Mouse (Mus musculus) MEL (cell line): Measurements from ENCODE around the gene Ghr. TPM values are rescaled to one million over a fixed set of nuclear protein-coding genes. Genes with fewer than 3 reads are reported as not detected.

Experiments used
- DNase-seq: peaks from one replicate; pipeline ENCODE4 v3.0.0; 2011; ENCODE audit warnings: low read depth, low spot score
- H3K27ac ChIP-seq: 2 replicates; pipeline ENCODE4 v1.5.1; 2012; ENCODE audit warnings: low read depth, mild to moderate bottlenecking, control low read depth, low read length, moderate library complexity; ENCODE audit not compliant: control insufficient read depth
- H3K27me3 ChIP-seq, 2 experiments: fragments of 150-350 bp in 1 of 2; sonication (generic) in 1 of 2; 2 replicates each; pipeline ENCODE4 v1.6.1; 2012; ENCODE audit warnings: low read length in 2 of 2, mild to moderate bottlenecking in 2 of 2, improper control_type of control experiment in 1 of 2, moderate library complexity in 1 of 2; ENCODE audit not compliant: insufficient read depth in 2 of 2, control insufficient read depth in 1 of 2
- H3K36me3 ChIP-seq, 2 experiments: 2 replicates each; pipeline ENCODE4 v1.6.1; 2012 to 2014; ENCODE audit warnings: low read length in 2 of 2, improper control_type of control experiment in 1 of 2, inconsistent platforms in 1 of 2, mild to moderate bottlenecking in 1 of 2; ENCODE audit not compliant: insufficient read depth in 2 of 2, control insufficient read depth in 1 of 2
- H3K4me1 ChIP-seq, 2 experiments: fragments of 150-350 bp in 1 of 2; sonication (generic) in 1 of 2; 2 replicates each; pipeline ENCODE4 v1.6.1; 2012; ENCODE audit warnings: low read length in 2 of 2, improper control_type of control experiment in 1 of 2, mild to moderate bottlenecking in 1 of 2; ENCODE audit not compliant: insufficient read depth in 2 of 2, control insufficient read depth in 1 of 2
- H3K4me3 ChIP-seq, 2 experiments: fragments of 150-350 bp in 1 of 2; sonication (generic) in 1 of 2; 2 replicates each; pipeline ENCODE4 v1.5.1; 2012; ENCODE audit warnings: low read depth in 2 of 2, low read length in 2 of 2, mild to moderate bottlenecking in 2 of 2, moderate library complexity in 2 of 2, control low read depth in 1 of 2, improper control_type of control experiment in 1 of 2; ENCODE audit not compliant: control insufficient read depth in 1 of 2, insufficient read depth in 1 of 2
- H3K79me2 ChIP-seq: 2 replicates; pipeline ENCODE4 v1.6.1; 2012; ENCODE audit warnings: mild to moderate bottlenecking, low read length, moderate library complexity; ENCODE audit not compliant: control insufficient read depth, poor library complexity, insufficient read depth
- H3K9ac ChIP-seq: 2 replicates; pipeline ENCODE4 v1.6.1; 2012; ENCODE audit warnings: low read depth, mild to moderate bottlenecking, control low read depth, low read length, moderate library complexity; ENCODE audit not compliant: control insufficient read depth, poor library complexity, severe bottlenecking
- H3K9me3 ChIP-seq: fragments of 150-350 bp; sonication (generic); replicated peaks from 2 replicates; pipeline ENCODE4 v1.6.1; 2012; ENCODE audit warnings: mild to moderate bottlenecking, low read length, improper control_type of control experiment, moderate library complexity; ENCODE audit not compliant: insufficient read depth
- BHLHE40 ChIP-seq: IDR thresholded peaks from 2 replicates; pipeline ENCODE4 v1.6.1; 2012; ENCODE audit warnings: low read depth, mild to moderate bottlenecking, inconsistent platforms, low read length, improper control_type of control experiment, borderline replicate concordance
- CHD1 ChIP-seq: IDR thresholded peaks from 2 replicates; pipeline ENCODE4 v1.6.1; 2012; ENCODE audit warnings: low read depth, mild to moderate bottlenecking, inconsistent platforms, low read length, improper control_type of control experiment
- CHD2 ChIP-seq: IDR thresholded peaks from 2 replicates; pipeline ENCODE4 v1.6.1; 2011; ENCODE audit warnings: low read length, improper control_type of control experiment
- CTCF ChIP-seq, 3 experiments: IDR thresholded peaks in 2 of 3; conservative IDR thresholded peaks in 1 of 3; 2 replicates each; pipeline ENCODE4 v1.5.1; 2011 to 2012; ENCODE audit warnings: low read length in 3 of 3, low read depth in 2 of 3, mild to moderate bottlenecking in 2 of 3, improper control_type of control experiment in 1 of 3, inconsistent platforms in 1 of 3, mixed read lengths in 1 of 3, moderate library complexity in 1 of 3; ENCODE audit not compliant: control insufficient read depth in 1 of 3, insufficient read depth in 1 of 3, poor library complexity in 1 of 3, severe bottlenecking in 1 of 3
- E2F4 ChIP-seq: IDR thresholded peaks from 2 replicates; pipeline ENCODE4 v1.6.1; 2011; ENCODE audit warnings: low read depth, low read length, improper control_type of control experiment, borderline replicate concordance
- ELF1 ChIP-seq: IDR thresholded peaks from 2 replicates; pipeline ENCODE4 v1.6.1; 2014; ENCODE audit warnings: low read depth, mild to moderate bottlenecking, inconsistent platforms, low read length, improper control_type of control experiment, moderate library complexity
- EP300 ChIP-seq, 2 experiments: IDR thresholded peaks; 2 replicates each; pipeline ENCODE4 v1.6.1; 2011; ENCODE audit warnings: improper control_type of control experiment in 2 of 2, low read length in 2 of 2, low read depth in 1 of 2, mild to moderate bottlenecking in 1 of 2
- ETS1 ChIP-seq: IDR thresholded peaks from 2 replicates; pipeline ENCODE4 v1.6.1; 2012; ENCODE audit warnings: low read depth, mild to moderate bottlenecking, inconsistent platforms, low read length, improper control_type of control experiment, moderate library complexity
- GABPA ChIP-seq: IDR thresholded peaks from 2 replicates; pipeline ENCODE4 v1.6.1; 2012; ENCODE audit warnings: low read depth, mild to moderate bottlenecking, inconsistent platforms, low read length, improper control_type of control experiment, moderate library complexity
- GATA1 ChIP-seq: IDR thresholded peaks from 2 replicates; pipeline ENCODE4 v1.6.1; 2011; ENCODE audit warnings: low read depth, low read length, improper control_type of control experiment
- HCFC1 ChIP-seq: IDR thresholded peaks from 2 replicates; pipeline ENCODE4 v1.6.1; 2012; ENCODE audit warnings: low read depth, mild to moderate bottlenecking, inconsistent platforms, low read length, improper control_type of control experiment, moderate library complexity
- JUND ChIP-seq: IDR thresholded peaks from 2 replicates; pipeline ENCODE4 v1.6.1; 2011; ENCODE audit warnings: low read depth, mild to moderate bottlenecking, improper control_type of control experiment, low read length
- KAT2A ChIP-seq: conservative IDR thresholded peaks from 2 replicates; pipeline ENCODE4 v1.6.1; 2012; ENCODE audit warnings: low read depth, low read length, improper control_type of control experiment, inconsistent platforms
- MAFK ChIP-seq: IDR thresholded peaks from 2 replicates; pipeline ENCODE4 v1.6.1; 2011; ENCODE audit warnings: low read depth, mild to moderate bottlenecking, low read length, improper control_type of control experiment, borderline replicate concordance
- MAX ChIP-seq: IDR thresholded peaks from 2 replicates; pipeline ENCODE4 v1.6.1; 2011; ENCODE audit warnings: low read length, improper control_type of control experiment
- MAZ ChIP-seq: IDR thresholded peaks from 2 replicates; pipeline ENCODE4 v1.6.1; 2012; ENCODE audit warnings: low read depth, mild to moderate bottlenecking, inconsistent platforms, low read length, improper control_type of control experiment
- MEF2A ChIP-seq: IDR thresholded peaks from 2 replicates; pipeline ENCODE4 v1.6.1; 2014; ENCODE audit warnings: low read depth, mild to moderate bottlenecking, inconsistent platforms, low read length, improper control_type of control experiment; ENCODE audit not compliant: poor library complexity, insufficient replicate concordance, severe bottlenecking; ENCODE audit errors: extremely low read depth
- MXI1 ChIP-seq: IDR thresholded peaks from 2 replicates; pipeline ENCODE4 v1.6.1; 2011; ENCODE audit warnings: mild to moderate bottlenecking, low read depth, low read length, improper control_type of control experiment
- MYB ChIP-seq: IDR thresholded peaks from 2 replicates; pipeline ENCODE4 v1.6.1; 2011; ENCODE audit warnings: mild to moderate bottlenecking, low read depth, low read length, improper control_type of control experiment
- MYC ChIP-seq: IDR thresholded peaks from 2 replicates; pipeline ENCODE4 v1.6.1; 2011; ENCODE audit warnings: low read depth, mild to moderate bottlenecking, low read length, improper control_type of control experiment, moderate library complexity
- NELFE ChIP-seq: IDR thresholded peaks from 2 replicates; pipeline ENCODE4 v1.6.1; 2011; ENCODE audit warnings: low read depth, low read length, improper control_type of control experiment
- NRF1 ChIP-seq: IDR thresholded peaks from 2 replicates; pipeline ENCODE4 v1.6.1; 2014; ENCODE audit warnings: low read depth, mild to moderate bottlenecking, inconsistent platforms, low read length, improper control_type of control experiment, moderate library complexity; ENCODE audit not compliant: poor library complexity, insufficient read depth, severe bottlenecking
- POLR2A ChIP-seq, 2 experiments: IDR thresholded peaks; 2 replicates each; pipeline ENCODE4 v1.6.1; 2011 to 2012; ENCODE audit warnings: low read length in 2 of 2, mild to moderate bottlenecking in 2 of 2, control low read depth in 1 of 2, improper control_type of control experiment in 1 of 2, low read depth in 1 of 2, moderate library complexity in 1 of 2; ENCODE audit not compliant: control insufficient read depth in 1 of 2, insufficient read depth in 1 of 2, poor library complexity in 1 of 2
- POLR2AphosphoS5 ChIP-seq: IDR thresholded peaks from 2 replicates; pipeline ENCODE4 v1.6.1; 2012; ENCODE audit warnings: low read depth, borderline replicate concordance, mild to moderate bottlenecking, inconsistent platforms, low read length, moderate library complexity, mixed read lengths
- RAD21 ChIP-seq: IDR thresholded peaks from 2 replicates; pipeline ENCODE4 v1.6.1; 2011; ENCODE audit warnings: mild to moderate bottlenecking, low read depth, low read length, improper control_type of control experiment
- RCOR1 ChIP-seq: IDR thresholded peaks from 2 replicates; pipeline ENCODE4 v1.6.1; 2012; ENCODE audit warnings: low read depth, mild to moderate bottlenecking, inconsistent platforms, low read length, improper control_type of control experiment
- SIN3A ChIP-seq: IDR thresholded peaks from 2 replicates; pipeline ENCODE4 v1.6.1; 2012; ENCODE audit warnings: low read length, improper control_type of control experiment, inconsistent platforms
- SMC3 ChIP-seq: IDR thresholded peaks from 2 replicates; pipeline ENCODE4 v1.6.1; 2011; ENCODE audit warnings: low read depth, low read length, improper control_type of control experiment
- TBP ChIP-seq: IDR thresholded peaks from 2 replicates; pipeline ENCODE4 v1.8.0; 2011; ENCODE audit warnings: low read depth, low read length, improper control_type of control experiment
- TCF12 ChIP-seq: IDR thresholded peaks from 2 replicates; pipeline ENCODE4 v1.6.1; 2014; ENCODE audit warnings: low read depth, mild to moderate bottlenecking, inconsistent platforms, low read length, improper control_type of control experiment, moderate library complexity
- UBTF ChIP-seq: IDR thresholded peaks from 2 replicates; pipeline ENCODE4 v1.6.1; 2012; ENCODE audit warnings: low read depth, mild to moderate bottlenecking, inconsistent platforms, low read length, improper control_type of control experiment, moderate library complexity, borderline replicate concordance; ENCODE audit not compliant: insufficient read depth
- USF1 ChIP-seq: IDR thresholded peaks from 2 replicates; pipeline ENCODE4 v1.6.1; 2014; ENCODE audit warnings: low read depth, mild to moderate bottlenecking, inconsistent platforms, low read length, improper control_type of control experiment, moderate library complexity
- ZC3H11A ChIP-seq: IDR thresholded peaks from 2 replicates; pipeline ENCODE4 v1.6.1; 2012; ENCODE audit warnings: low read depth, mild to moderate bottlenecking, inconsistent platforms, low read length, improper control_type of control experiment
- ZKSCAN1 ChIP-seq: IDR thresholded peaks from 2 replicates; pipeline ENCODE4 v1.6.1; 2012; ENCODE audit warnings: low read depth, mild to moderate bottlenecking, inconsistent platforms, low read length, improper control_type of control experiment, moderate library complexity
- ZMIZ1 ChIP-seq: IDR thresholded peaks from 2 replicates; pipeline ENCODE4 v1.6.1; 2012; ENCODE audit warnings: low read depth, mild to moderate bottlenecking, inconsistent platforms, low read length, improper control_type of control experiment, moderate library complexity
- ZNF384 ChIP-seq: IDR thresholded peaks from 2 replicates; pipeline ENCODE4 v1.6.1; 2012; ENCODE audit warnings: low read depth, mild to moderate bottlenecking, inconsistent platforms, low read length, improper control_type of control experiment
- polyA plus RNA-seq, 2 experiments: library from polyadenylated mRNA; stranded (reverse) in 1 of 2; unstranded in 1 of 2; fragments of >175 nt in 1 of 2; fragments of >200 nt in 1 of 2; gene quantifications; 2 replicates each; pipeline versions ENCODE4 v1.2.1 to v1.2.4; 2012; ENCODE audit warnings: low replicate concordance in 2 of 2, low read depth in 1 of 2; ENCODE audit not compliant: insufficient read length in 2 of 2, insufficient read depth in 1 of 2, missing spikeins in 1 of 2
- total RNA-seq: library from RNA; depleted of rRNA; stranded (reverse); fragments of 300-350 nt; gene quantifications from 2 replicates; pipeline ENCODE4 v1.2.3, GENCODE M21; 2012

Ghr gene
- total and polyA plus RNA-seq, 3 experiments: 0.07 TPM; not detected in 2

DNA sequence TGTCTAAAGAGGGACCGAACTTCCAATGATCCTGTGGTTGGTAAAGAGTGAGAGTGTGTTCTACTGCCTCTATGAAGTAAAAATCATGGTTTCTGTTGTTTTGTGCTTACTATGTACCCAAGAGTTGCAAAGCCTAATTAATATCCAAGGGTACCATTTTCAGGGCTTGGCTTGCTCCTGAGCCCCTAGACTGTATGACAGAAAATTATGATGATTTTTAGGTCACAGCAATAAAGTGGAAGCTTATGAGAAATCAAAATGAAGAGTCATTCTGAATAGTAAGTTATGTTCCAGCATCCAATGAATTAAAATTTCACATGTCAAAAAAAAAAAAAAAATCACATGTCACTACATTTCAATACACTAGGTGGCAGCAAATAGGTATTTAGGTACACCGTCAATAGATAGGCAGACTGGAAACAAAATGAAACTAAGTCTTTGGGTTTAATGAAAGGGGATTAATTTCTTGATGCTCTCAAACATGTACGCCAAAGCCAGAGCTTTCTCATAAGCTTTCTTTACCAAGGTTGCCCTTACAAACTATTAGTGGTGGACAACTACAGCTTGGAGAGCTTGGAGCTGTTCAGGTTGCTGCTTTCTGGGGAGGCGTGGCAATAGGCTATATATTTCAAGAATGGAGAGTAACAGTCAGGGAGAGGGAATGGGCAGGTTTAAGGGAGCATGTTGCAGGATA lies 227.1 kb downstream of the Ghr start:
- H3K27me3 ChIP-seq: no peaks in the 10 kb centered on the region
- peak; percentile 57 for DNase-seq
- no peaks in the 10 kb centered on the region for H3K9me3 ChIP-seq
- peak overlapping the region; percentile 49 to 97 for H3K4me3 ChIP-seq
- no peaks in the 10 kb centered on the region for H3K4me1 ChIP-seq
- H3K27ac ChIP-seq: no peak overlapping the region
- H3K36me3 ChIP-seq: no peaks in the 10 kb centered on the region
- no peaks in the 10 kb centered on the region for H3K79me2 ChIP-seq
- H3K9ac ChIP-seq: no peak overlapping the region
- TF ChIP-seq MAFK (no peak), ZNF384 (peak; percentile 97), MYC (no peak), CTCF (IDR thresholded peaks at IDR 0.05 in 2 of 3, conservative IDR thresholded peaks at IDR 0.05 in 1 of 3; ENCODE audit: control insufficient read depth in 1 of 3, insufficient read depth in 1 of 3, low read depth in 2 of 3, low read length in 3 of 3, poor library complexity in 1 of 3, severe bottlenecking in 1 of 3) (peak in 2 of 3 experiments; percentile 8 to 70; a peak in 2 of 6 replicates), E2F4 (no peak), RCOR1 (no peak), GATA1 (no peak), HCFC1 (no peak), MXI1 (no peak), ZKSCAN1 (peak; percentile 14; the same call in 1 of the 2 replicates), CHD2 (no peak), POLR2AphosphoS5 (no peak), POLR2A (IDR thresholded peaks at IDR 0.05; ENCODE audit: control insufficient read depth in 1 of 2, insufficient read depth in 1 of 2, low read depth in 1 of 2, low read length in 2 of 2, poor library complexity in 1 of 2) (no peak), NRF1 (no peak), UBTF (no peak), TCF12 (no peak), BHLHE40 (no peak), MAZ (no peak), ZC3H11A (peak; percentile 38), TBP (no peak), RAD21 (peak; percentile 67), SMC3 (peak; percentile 70), ZMIZ1 (no peak), NELFE (no peak), MEF2A (no peak), KAT2A (no peak), ETS1 (no peak), EP300 (IDR thresholded peaks at IDR 0.05; ENCODE audit: low read depth in 1 of 2, low read length in 2 of 2) (no peak), USF1 (no peak), ELF1 (no peak), SIN3A (no peak), GABPA (no peak), JUND (no peak), CHD1 (no peak), MYB (no peak), MAX (peak; percentile 37; the same call in 1 of the 2 replicates)
